Mouse (Mus musculus) gastrocnemius, postnatal 4 days (tissue): ENCODE results near the gene Mrtfb. TPM values are rescaled to one million over a fixed set of nuclear protein-coding genes. Genes with fewer than 3 reads are reported as not detected.

ENCODE experiments used
- DNase-seq, 2 experiments: peaks; one replicate each; pipeline ENCODE4 v3.0.0; 2021 to 2022; ENCODE audit warnings: low spot score in 2 of 2, mixed read lengths in 2 of 2
- long read RNA-seq, 2 experiments: library from polyadenylated mRNA; stranded (forward); transcript quantifications; one replicate each; pipeline ENCODE4 v2.0.0; 2021
- total RNA-seq, 2 experiments: library from RNA; stranded (reverse); gene quantifications; 2 replicates each; pipeline ENCODE4 v1.2.3; 2021

Gene Mrtfb
- 10 to 100 TPM; 32.0 to 32.9 TPM for total RNA-seq
- long read RNA-seq, experiment 1, partial matches to known transcripts: 2 of 9 reads
- long read RNA-seq, experiment 1, other reads (novel, unspliced or antisense): 7 of 9 reads
- long read RNA-seq, experiment 2, full-length matches to known transcripts: 2 of 7 reads
- long read RNA-seq, experiment 2, partial matches to known transcripts: 2 of 7 reads
- long read RNA-seq, experiment 2, other reads (novel, unspliced or antisense): 3 of 7 reads

DNA sequence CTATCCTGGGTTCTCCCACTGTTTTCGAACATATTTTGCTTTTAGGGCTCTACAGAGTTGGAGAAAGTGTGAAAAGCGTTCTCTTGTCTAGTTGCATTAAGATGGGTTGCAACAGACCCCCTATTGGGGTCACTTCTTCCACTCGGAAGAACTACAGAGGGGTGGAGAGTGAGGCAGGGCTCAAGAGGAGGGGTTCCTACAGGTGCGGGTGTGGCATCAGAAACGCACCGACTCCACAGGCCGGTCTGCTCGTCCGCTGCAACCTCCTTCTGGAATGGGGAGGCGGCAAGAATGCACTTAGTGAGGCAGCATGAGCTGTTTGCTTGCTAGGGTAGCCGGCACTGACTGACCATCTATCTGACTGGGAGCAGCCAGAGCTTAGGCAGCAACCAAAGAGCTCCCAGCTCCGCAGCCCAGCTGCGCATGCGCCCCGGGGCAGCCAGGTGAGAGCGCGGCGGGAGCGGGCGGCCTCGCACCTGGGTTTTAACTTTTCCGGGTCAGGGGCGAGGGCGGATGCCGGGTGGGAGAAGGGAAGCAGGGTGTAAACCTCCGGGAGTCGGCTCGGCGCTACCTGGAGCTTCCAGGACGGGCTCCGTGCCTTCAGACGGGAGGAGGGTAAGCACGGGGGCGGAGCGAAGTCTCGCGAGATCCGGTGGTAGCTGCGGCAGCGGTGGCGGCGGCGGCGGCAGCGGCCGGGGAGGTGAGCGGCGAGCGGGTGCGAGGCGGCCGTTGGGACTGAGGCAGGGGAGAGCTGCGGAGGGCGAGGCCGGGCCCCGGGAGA is at the start of gene Mrtfb:
Mrtfb (plus strand) TSS at position 627 of the 781 bp plus-strand sequence.
- DNase-seq: peak; percentile 89 to 93

DNA sequence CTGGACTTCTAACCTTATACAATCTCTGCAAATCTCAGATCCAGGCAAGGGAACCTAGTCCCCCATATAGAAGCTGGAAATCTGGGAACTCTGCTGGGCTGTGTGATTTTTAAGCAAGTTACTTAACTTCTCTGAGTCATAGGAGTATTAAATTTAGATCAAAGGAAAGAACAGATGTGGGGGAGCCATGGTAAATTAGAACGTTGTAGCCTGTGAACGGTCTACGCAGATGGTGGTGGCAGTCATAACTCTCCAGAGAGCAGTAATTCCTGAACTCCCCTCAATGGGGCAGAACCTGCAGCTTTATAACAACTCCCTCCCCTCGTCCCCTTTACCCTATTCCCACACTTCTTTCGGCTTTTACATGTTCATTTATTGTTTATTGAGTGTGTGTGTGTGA is 48.6 kb upstream of the Mrtfb start:
- DNase-seq: no peak

DNA sequence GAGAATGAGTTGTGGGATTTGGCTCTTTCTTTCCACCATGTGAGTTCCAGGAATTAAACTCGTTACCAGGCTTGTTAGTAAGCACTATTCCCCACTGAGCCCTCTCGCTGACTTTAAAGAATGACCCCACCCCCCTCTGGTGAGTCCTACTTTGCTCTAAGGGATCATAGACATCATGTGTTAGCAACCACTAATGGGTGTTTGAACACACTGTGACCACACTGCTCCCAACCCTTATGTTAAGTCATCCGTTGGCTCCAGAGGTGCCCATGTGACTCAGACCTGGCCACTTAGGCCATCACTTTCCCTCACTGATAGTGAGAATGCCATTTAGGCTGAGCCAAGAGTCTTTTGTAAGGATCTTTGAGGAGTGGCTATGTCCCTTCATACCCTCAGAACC is 48.2 kb upstream of the Mrtfb start:
- no peak for DNase-seq

DNA sequence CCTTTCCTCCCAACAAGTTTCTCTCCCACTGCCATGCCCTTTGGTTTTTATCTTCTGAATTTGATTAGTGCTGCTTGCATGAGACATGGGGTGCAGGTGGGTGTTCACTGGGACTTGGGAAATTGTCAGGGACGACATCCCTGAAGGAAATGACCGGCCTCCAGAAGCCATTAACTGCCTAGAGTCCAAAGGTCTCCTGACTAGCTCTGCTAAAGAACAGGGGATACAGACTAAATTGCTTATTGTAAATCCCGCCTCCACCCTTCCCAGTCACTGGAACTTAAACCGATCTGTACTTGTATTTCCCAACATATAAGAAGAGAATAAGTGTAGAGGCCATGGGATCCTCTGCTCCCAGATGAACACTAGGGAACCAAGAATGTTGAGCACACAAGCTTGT is 43.5 kb upstream of the Mrtfb start:
- no peak for DNase-seq

DNA sequence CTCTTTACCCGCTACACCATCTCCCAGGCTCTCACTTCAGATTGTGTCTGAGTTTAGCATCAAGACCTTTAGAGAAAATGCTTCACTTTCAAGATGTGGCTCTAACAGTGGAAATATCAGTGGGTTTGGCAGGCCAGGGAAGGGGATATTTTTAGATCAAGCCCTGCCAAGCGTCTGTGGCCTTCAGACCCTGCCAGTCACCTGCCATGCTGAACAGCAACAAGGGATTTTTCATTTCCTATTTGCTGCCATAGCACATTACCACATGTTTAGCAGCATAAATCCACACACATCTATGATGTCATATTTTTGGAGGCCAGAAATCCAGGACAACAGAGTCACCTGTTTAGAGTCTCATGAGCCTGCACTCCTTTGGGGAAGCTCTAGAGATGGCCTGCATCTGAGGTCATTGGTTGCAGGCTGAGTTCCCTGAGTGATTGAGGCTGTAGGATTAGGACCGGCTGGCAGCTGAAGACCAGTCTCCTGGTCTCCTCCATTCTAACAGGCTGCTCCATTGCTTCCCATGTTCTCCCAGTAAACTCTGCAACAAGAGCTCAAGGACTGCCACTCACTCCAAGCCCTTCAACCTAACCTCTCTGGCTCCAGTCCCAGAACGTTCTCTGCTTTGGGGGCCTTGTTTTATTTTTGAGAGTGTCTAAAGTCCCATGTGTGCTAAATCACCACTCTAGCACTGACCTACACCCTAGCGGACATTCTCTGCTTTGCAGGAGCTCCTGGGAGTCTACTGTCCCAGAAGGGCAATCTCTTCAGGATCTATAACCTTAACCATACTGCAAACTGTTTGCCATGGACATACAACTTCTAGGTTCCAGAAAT is 39.9 kb upstream of the Mrtfb start:
- no peak for DNase-seq

DNA sequence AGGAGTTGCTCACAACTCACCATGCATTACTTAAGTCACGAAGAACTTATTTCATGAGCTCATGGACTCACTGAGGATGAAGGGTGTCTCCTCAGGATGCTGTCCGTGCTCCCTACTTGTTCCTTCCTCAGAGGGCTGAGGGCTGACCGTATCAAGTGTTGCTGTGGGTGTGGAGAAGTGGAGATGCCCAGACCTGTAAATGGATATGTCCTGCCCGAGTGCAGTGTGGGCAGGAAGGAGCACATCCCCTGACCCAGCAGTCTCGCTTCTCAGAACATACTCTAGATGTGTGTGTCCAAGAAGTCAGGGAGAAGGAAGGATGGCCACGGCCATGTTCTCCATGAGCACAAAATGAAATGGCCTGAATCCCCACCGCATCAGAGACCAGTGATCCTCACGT is 38.3 kb upstream of the Mrtfb start:
- no peak for DNase-seq

DNA sequence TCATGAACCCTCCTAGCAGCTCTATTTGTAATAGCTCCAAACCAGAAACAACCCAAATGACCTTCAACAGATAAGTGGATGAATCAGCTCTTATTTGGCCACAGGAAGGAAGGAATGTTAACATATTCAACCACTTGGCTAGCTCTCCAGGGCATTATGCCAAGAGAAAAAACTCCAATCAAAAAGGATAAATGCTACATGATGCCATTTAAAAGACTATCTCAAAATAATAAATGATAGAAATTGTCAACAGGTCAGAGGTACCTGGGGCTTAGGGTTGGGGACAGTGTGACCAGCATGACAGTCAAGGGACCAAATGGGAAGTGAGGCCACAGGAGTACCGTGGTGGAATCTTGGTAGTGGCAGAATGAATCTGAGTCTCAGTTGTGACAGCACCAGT is 34.8 kb upstream of the Mrtfb start:
- no peak for DNase-seq

DNA sequence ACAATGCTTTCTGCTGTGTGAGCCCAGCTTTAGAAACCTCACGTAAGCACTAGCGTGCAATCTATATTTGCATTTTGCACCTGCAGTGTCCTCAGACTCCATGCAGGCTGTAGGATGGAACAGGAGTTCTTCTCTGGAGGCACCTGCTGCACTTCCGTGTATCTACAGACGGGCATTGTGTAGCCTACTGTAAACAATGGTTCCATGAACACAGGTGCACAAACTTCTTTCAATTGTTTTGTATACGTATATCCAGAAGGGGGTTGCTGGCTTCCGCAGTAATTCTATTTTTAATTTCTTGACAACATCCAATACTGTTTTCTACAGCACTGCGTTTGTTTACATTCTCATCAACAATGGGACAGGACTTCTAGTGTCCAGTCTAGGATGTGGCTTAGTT is 24.2 kb upstream of the Mrtfb start:
- DNase-seq: no peak

DNA sequence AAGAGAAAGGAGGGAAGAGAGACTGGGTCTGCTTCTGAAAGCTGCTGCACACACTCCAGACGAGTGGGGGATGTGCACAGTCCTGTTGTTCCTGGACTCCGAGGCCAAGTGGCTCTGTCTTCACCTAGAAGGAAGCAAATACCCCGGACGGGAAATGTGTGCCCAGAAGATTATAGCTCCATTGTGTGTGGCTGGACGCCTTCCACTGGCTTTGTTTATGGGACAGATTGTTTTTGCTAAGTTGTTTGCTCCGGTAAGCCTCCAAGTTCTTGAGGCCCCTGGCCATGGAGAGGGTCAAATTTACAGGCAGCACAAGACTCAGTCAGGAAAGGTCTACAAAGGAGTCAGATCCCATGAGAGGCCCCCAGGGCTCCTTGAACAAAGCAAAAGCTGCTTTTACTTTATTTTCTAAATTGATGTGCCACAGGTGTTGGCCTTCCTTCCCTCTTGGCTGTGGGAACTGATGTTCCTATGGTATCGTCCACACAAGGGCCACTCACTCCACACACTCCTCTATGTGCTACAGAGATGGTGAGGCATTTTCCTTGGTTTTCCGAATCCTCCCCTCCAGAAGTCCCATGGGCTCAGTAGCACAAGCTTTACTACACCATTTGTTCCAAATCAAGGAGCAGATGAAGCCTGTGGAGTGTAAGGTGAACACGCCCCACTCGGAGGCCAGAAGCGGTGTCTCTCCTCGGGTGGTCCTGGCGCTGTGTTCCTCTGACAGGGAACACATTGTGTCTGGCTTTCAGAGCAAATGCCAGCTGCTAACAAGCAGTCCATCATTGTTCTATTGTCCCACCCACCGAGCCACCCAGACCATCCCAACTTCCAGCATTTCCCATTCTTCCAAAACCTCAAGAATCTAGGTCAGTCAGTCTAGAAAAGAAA is 23.1 kb upstream of the Mrtfb start:
- no peak for DNase-seq

DNA sequence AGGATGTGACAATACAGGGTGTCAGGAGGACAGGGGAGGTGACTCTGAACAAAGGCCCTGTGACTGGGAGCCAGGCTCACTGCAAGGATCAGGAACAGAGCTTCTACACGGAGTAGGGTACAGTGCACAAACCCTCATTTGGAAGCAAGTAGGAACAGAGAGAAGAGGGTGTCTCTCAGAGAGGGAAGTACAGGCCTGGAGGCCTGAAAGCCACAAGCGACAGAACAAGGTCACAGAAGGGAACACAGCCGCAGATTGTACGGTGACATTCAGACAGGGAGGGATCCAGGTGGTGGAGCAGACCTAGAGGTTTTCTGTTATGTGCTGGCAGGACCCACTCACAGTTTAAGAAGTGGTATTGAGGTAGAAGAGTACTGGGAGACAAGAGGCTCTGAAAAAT is 17.2 kb upstream of the Mrtfb start:
- no peak for DNase-seq

DNA sequence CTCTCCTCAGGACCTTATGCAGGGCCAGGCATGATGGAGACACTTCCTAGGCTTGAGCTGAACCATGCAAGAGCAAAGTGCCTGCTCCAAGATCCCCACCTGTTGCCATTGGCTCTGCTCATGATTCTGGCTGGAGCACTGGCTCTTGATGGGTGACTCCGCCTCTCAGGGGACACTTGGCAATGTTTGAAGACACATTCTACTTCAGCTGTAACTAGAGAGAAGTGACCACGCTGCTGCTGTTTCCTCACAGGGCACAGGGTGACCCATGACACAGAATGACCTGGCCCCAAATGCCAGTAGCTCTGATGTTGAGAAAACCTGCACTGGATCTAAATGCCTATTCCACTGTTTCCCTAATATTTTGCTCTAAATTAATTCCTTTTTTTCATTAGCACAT is 16.7 kb upstream of the Mrtfb start:
- no peak for DNase-seq

DNA sequence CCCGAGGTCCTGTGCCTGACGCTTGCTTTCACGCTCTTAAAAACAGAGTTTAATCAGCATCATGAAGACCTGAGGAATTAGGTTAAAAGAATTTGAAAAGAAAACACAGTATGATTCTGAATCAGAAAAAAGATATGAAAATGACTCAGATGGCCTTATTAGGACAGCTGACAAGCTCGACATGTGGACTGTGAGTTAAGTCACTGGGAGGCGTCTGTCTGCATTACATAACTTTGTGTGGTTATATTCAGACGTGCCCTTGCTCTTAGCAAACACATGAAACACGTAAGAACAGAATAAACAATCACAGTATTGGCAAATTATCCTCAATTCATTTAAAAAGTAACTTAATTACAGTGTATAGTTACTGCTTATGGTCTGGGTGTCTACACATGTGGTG is 16.0 kb upstream of the Mrtfb start:
- no peak for DNase-seq

DNA sequence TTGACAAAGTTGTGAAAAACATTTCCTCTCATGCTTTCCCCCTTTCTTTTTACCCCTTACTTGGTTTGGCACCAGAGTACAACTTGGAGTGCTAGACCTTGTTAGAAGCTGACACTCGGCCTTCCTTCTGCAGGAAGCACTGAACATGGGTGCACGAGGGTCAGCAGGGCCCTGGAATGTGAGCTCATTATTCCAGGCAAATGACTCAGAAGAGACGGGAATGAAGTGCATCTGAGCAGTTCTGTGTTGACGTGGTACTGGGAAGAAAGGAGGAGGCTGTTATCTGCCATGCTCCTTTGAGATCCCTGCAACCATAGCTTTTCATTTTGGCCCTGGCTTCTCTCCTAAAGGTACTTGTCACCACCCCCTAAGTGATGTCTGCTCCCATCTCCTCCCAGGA is 10.6 kb upstream of the Mrtfb start:
- DNase-seq: no peak

DNA sequence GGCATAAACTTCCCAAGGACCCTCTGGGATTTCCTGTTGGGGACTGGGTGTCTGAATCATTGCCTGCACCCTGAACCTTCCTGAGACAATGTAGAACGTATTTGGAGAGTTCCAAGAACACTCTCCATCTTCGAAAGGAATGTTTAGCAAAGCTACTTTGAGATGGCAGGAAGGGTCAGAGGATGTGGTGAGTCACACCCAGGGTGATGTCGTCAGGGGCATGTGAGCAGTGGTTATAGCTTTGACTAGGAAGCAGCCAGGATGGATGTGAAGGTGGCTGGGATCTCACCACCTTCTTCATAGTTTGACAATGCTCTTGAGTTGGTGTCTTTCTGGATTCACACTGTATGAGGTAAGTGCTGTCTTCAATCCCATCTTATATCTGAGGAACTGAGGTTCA is 9.4 kb upstream of the Mrtfb start:
- DNase-seq: no peak

DNA sequence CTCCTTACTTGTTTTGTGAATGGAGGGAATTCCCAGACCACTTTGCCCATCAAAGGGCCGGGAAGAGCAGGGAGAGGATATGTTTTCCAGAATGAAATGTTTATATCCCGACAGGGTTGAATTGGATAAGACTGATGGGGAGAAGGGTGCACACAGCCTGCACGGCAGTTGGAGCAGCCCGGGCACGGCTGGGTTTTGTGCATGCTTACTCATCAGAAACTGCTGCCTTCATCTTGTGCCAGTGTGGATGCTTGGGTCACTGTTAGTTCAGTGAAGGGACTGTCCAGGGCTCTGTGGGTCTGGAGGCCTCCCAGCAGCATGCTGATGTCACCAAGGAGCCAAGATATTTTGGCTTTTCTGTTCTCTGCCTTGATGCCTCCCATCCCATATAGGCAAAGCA is 6.2 kb upstream of the Mrtfb start:
- no peak for DNase-seq

DNA sequence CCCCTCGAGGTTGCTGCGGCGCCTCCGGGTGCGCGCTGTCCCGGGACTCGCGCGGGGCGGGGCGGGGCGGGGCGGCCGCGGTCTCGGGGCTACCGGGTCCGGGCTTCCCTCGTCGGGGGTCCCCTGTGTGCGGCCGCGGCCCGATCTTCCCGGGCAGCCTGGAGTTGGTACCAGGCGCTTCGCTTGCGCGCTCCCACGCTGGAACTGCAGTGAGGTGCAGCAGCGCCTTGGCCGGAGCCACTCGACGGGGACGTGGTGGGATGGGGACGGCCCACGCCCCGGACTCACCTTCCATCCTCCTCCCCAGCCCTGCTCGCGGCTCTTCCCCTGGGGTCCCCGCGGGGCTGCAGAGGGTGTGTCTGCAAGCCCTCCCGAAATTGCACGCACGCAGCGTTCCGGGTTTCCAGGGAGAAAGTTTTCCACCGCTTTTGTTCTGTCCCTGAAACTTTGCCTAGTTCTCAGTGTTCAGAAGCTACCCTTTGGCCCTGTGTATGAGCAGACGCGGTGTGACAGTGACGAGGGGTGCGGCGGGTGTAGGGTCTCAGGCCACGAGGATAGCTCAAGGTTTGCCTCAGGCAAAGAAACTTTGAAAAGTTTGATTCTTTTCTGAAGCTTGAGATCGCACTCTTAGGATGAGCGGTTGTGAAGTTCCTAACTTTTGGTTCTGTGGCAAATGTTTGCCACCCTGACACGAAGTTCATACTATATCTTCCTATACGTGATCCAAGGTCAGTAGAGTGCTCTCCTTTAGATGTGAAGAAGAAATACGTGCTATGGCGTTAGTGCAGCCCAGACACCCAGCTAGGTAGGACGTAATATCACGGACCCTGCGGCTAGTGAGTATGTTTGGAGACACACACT is 616 bp downstream of the Mrtfb start:
- DNase-seq: peak; percentile 26 to 58

DNA sequence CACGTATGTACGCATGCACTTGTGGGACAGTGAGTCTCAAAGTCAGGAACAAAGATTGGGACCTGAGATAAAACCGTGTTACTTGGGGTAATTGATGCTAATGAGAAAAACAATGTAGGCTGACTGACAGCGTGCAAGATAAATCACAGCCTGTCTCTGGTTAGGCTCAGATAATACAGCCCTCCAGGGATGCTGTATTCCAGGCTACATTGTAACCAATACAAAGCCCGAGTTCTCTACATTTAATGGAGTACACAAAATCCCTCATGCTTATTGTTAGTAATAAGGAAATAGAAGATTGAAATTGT is 1.2 kb downstream of the Mrtfb start:
- DNase-seq: no peak

DNA sequence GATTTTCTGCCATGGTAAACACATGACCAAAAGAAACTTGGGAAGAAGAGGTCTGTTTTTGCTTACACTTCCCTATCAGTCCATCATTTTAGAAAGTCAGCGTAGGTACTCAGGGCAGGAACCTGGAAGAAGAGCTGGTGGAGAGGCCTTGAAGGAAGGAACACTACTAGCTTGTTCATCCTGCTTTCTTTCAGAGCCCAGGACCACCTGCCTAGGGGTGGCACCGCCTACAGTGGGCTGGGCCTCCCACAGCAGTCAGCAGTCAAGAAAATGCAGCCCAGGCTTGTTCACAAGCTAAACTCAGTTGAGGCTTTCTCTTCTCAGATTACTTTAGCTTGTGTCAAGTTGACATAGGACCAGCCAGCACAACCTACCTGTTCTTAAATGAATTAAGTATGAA is 2.7 kb downstream of the Mrtfb start:
- DNase-seq: no peak

DNA sequence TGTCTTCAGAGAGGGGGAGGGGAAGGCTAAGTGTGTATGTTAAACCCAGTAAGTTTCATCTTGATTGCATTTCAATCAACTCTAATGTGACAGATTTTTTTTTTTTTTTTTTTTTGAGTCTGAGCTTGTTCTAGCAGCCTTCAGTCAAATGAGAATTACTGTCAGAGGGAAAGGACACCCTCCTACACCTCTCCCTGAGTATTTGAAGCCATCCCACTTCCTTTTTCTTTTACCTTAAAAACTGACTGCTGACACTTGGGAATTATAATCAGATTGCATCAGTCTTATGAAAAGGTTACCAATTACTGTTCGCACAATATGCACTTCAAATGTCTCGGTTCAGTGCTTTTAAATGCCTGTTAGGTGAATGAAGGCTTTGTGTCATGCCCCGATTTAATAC is 10.0 kb downstream of the Mrtfb start:
- DNase-seq: no peak

DNA sequence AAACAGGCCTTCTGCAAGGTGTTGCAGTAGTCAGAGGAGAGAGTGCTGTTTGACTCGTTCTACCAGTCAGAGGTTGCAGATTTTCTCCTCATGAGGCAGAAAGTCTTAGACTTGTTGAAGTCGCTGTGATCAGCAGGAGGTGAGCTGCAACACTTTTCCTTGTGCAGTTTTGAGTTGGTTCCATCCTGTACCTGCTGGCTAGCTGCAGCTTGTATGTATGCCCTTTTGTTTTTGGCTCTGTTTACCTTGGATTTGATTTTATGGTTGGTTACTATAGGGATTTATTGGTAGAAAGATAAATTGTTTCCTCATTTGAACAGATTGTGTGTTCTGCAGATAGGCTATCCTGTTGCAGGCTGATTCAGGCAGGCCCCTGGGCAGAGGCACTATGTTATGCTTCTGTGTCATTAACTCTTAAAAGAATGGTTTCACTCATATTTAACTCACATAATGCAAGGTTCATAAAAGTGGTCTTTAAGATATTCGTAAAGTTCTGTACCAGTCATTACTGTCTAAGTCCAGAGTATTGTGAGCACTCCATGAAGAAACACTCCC is 11.1 kb downstream of the Mrtfb start:
- DNase-seq: no peak
